Mouse (Mus musculus): ENCODE measurements around the gene Lyar. TPM values are rescaled to one million over a fixed set of nuclear protein-coding genes. Genes with fewer than 3 reads are reported as not detected.

The Lyar gene
- polyA plus RNA-seq, 2 experiments, result 44.6 to 64.2 TPM

DNA sequence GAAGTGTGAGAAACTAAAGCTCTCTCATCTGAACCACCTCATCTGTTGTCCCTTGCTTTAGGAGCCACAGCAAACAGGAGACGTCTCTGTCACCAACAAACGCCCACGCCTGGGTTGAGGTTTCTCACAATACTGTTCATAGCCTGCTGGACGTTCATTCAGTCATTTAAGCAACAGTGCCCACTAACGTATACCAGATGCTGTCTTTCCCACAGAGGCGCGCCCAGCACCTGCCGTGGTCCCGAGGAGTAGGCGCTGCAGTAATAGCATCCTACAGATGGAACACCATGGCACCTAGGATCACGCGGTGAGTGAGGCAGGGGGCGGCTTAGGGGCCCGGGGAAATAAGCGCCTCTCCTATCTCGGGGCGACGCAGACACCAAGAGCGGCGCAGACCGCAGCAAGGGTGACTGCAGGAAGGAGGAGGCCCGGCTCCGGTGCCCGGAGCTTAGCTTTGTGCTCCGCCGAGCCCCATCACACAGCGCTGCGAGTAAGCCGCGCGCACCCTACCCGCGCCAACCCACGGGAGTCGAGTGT lies 431 bp upstream of the Lyar start:
- peak overlapping the region; percentile 80 for H3K9ac ChIP-seq (replicated peaks)
- TF ChIP-seq EP300 (IDR thresholded peaks at IDR 0.05; ENCODE audit: low read depth) (no peak), CTCF (IDR thresholded peaks at IDR 0.05; ENCODE audit: low read depth) (0 out of 2 replicates have a peak, but pooled peaks have one; percentile 6)
- peak overlapping the region; percentile 0; the same call in 1 of the 2 replicates for H3K27ac ChIP-seq
- 1% methylated on average over 35 of the region's 35 CpGs for WGBS (ENCODE audit: insufficient replicate concordance)
- H3K27me3 ChIP-seq (ENCODE audit: control insufficient read depth, insufficient read depth, low read length), result no peaks in the 10 kb centered on the region
- peak overlapping the region; percentile 95 for H3K4me2 ChIP-seq (ENCODE audit: low read depth)
- no peak for DNase-seq (ENCODE audit: low read depth in 3 of 3, low spot score in 3 of 3)
- H3K4me3 ChIP-seq (ENCODE audit: insufficient read depth in 1 of 2, low read depth in 2 of 2, low read length in 2 of 2), result peak overlapping the region; percentile 92 to 93
- no peaks in the 10 kb centered on the region for H3K9me3 ChIP-seq (ENCODE audit: control insufficient read depth, low read length)
- no peaks in the 10 kb centered on the region for H3K36me3 ChIP-seq (replicated peaks; ENCODE audit: control insufficient read depth, insufficient read depth, low read depth)
- ATAC-seq (ENCODE audit: insufficient read depth), result peak; percentile 69
- H3K4me1 ChIP-seq (replicated peaks; ENCODE audit: control insufficient read depth in 2 of 2, insufficient read depth in 2 of 2, low read length in 1 of 2), result peaks cover 14 to 16% of the 10 kb centered on the region in 2 experiments; a peak in 3 of 4 replicates

DNA sequence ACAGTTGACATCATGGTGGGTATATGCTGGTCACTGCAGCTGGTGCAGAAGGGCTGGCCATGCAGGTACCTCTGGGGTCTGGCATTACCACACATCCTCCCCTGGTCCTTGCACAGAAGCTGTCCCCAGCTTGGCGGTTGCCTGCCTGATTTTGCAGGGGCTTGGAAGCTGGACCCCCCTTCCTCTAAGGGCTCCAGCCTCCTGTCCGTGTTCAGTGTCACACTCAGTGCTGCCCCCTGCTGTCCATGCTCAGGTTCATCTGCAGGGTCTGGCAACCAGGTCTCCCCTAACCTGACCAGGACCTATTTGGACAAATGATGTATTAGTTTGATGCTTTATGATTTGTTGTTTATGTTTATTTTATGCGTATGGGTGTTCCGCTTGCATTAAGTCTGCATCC lies 15.2 kb downstream of the Lyar start:
- TF ChIP-seq CTCF (IDR thresholded peaks at IDR 0.05; ENCODE audit: low read depth) (peak; percentile 89), EP300 (IDR thresholded peaks at IDR 0.05; ENCODE audit: low read depth) (no peak)
- Histone ChIP-seq H3K27me3 (ENCODE audit: control insufficient read depth, insufficient read depth, low read length) (no peaks in the 10 kb centered on the region), H3K9ac (replicated peaks) (no peak overlapping the region), H3K9me3 (ENCODE audit: control insufficient read depth, low read length) (no peaks in the 10 kb centered on the region), H3K4me1 (replicated peaks; ENCODE audit: control insufficient read depth in 2 of 2, insufficient read depth in 2 of 2, low read length in 1 of 2) (no peaks in the 10 kb centered on the region), H3K27ac (no peak overlapping the region), H3K4me3 (ENCODE audit: insufficient read depth in 1 of 2, low read depth in 2 of 2, low read length in 2 of 2) (no peak overlapping the region), H3K36me3 (replicated peaks; ENCODE audit: control insufficient read depth, insufficient read depth, low read depth) (peaks cover 7% of the 10 kb centered on the region), H3K4me2 (ENCODE audit: low read depth) (no peak overlapping the region)
- 52% methylated on average over 4 of the region's 4 CpGs for WGBS (ENCODE audit: insufficient replicate concordance)
- ATAC-seq (ENCODE audit: insufficient read depth), result peak; percentile 15; the same call in 1 of the 2 replicates
- no peak for DNase-seq (ENCODE audit: low read depth in 3 of 3, low spot score in 3 of 3)

DNA sequence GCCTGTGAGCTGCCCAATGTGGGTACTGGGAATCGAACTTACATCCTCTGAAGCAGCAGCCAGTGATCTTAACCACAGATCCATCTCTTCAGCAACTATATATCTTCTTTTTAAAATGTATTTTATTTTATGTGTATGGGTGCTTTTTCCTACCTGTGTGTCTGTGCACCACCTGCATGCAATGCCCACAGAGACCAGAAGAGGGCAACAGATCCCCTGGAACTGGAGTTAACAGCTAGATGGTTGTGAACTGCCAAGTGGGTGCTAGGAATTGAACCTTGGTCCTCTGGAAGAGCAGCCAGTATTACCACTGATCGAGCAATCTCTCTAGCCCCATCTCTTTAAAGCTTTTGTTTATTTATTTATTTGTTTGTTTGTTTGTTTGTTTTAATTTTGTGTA lies 16.4 kb downstream of the Lyar start:
- Histone ChIP-seq H3K27ac (no peak overlapping the region), H3K4me2 (ENCODE audit: low read depth) (no peak overlapping the region), H3K36me3 (replicated peaks; ENCODE audit: control insufficient read depth, insufficient read depth, low read depth) (peaks cover 5% of the 10 kb centered on the region), H3K9me3 (ENCODE audit: control insufficient read depth, low read length) (no peaks in the 10 kb centered on the region), H3K9ac (replicated peaks) (no peak overlapping the region), H3K4me3 (ENCODE audit: insufficient read depth in 1 of 2, low read depth in 2 of 2, low read length in 2 of 2) (no peak overlapping the region), H3K27me3 (ENCODE audit: control insufficient read depth, insufficient read depth, low read length) (no peaks in the 10 kb centered on the region), H3K4me1 (replicated peaks; ENCODE audit: control insufficient read depth in 2 of 2, insufficient read depth in 2 of 2, low read length in 1 of 2) (0 out of 4 replicates have a peak, but pooled peaks cover 0 to 4% of the 10 kb centered on the region in 2 experiments)
- WGBS (ENCODE audit: insufficient replicate concordance), result 64% methylated on average over 2 of the region's 2 CpGs
- ATAC-seq (ENCODE audit: insufficient read depth) (no peak), DNase-seq (ENCODE audit: low read depth in 3 of 3, low spot score in 3 of 3) (no peak)
- TF ChIP-seq CTCF (IDR thresholded peaks at IDR 0.05; ENCODE audit: low read depth) (peak; percentile 62), EP300 (IDR thresholded peaks at IDR 0.05; ENCODE audit: low read depth) (no peak)

DNA sequence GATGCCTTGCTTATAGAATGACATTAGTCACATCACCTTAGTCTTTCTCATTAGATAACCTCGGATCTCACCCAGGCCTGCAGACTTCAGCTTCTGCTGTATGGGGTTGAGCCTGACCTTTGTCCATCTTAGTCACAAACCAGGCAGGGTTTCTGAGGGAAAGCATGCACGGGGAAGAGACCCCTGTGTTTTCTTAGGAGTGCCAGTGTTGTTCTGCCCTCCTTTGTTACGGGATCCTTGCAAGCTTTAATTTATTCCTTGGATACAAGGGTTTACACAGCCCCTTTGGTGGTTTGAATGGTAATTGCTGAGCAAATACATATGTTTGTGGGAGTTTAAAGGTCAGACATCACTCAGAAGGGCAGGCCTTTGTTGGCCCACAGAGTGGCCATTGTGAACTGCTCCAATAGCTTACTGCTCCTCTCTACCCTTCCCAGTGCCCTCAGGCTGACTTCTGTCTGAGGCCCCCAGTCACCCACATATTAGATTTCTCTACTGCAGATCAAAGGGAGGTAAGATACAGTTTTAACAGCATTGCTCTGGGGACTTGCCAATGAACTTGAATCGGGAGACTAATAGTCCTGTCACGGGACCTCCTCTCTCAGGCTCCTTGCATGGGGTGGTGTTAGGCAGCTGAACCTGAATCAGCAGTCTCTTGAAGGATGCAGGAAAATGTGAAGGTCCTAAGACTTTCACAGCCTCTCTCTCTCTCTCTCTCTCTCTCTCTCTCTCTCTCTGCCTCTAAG lies 20.6 kb downstream of the Lyar start:
- no peak for DNase-seq (ENCODE audit: low read depth in 3 of 3, low spot score in 3 of 3)
- H3K4me2 ChIP-seq (ENCODE audit: low read depth), result no peak overlapping the region
- H3K9me3 ChIP-seq (ENCODE audit: control insufficient read depth, low read length), result no peaks in the 10 kb centered on the region
- no peaks in the 10 kb centered on the region for H3K27me3 ChIP-seq (ENCODE audit: control insufficient read depth, insufficient read depth, low read length)
- H3K4me3 ChIP-seq (ENCODE audit: insufficient read depth in 1 of 2, low read depth in 2 of 2, low read length in 2 of 2), result no peak overlapping the region
- TF ChIP-seq CTCF (IDR thresholded peaks at IDR 0.05; ENCODE audit: low read depth), result no peak
- H3K36me3 ChIP-seq (replicated peaks; ENCODE audit: control insufficient read depth, insufficient read depth, low read depth), result no peaks in the 10 kb centered on the region
- H3K27ac ChIP-seq, result no peak overlapping the region
- H3K4me1 ChIP-seq (replicated peaks; ENCODE audit: control insufficient read depth in 2 of 2, insufficient read depth in 2 of 2, low read length in 1 of 2), result 0 out of 4 replicates have a peak, but pooled peaks cover 0 to 4% of the 10 kb centered on the region in 2 experiments
- ATAC-seq (ENCODE audit: insufficient read depth), result no peak
- no peak overlapping the region for H3K9ac ChIP-seq (replicated peaks)
- 48% methylated on average over 5 of the region's 5 CpGs for WGBS (ENCODE audit: insufficient replicate concordance)

DNA sequence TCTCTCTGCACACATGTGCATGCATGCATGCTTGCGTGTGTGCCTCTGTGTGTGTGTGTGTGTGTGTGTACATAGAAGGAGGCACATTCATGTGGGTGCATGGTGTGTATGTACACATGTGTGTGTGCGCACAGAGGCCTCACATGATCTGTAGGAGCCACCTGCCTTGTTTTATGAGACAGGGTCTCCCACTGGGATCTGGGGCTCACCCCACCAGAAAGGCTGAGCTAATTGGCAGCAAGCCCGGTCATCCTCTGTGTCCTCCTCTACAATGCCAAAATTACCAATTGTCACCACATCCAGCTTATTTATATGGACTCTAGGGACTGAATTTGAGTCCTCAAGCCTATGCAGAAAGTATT lies 21.2 kb downstream of the Lyar start:
- Histone ChIP-seq H3K4me2 (ENCODE audit: low read depth) (no peak overlapping the region), H3K9ac (replicated peaks) (no peak overlapping the region), H3K27me3 (ENCODE audit: control insufficient read depth, insufficient read depth, low read length) (no peaks in the 10 kb centered on the region), H3K9me3 (ENCODE audit: control insufficient read depth, low read length) (no peaks in the 10 kb centered on the region), H3K27ac (no peak overlapping the region), H3K4me3 (ENCODE audit: insufficient read depth in 1 of 2, low read depth in 2 of 2, low read length in 2 of 2) (no peak overlapping the region), H3K4me1 (replicated peaks; ENCODE audit: control insufficient read depth in 2 of 2, insufficient read depth in 2 of 2, low read length in 1 of 2) (0 out of 4 replicates have a peak, but pooled peaks cover 0 to 4% of the 10 kb centered on the region in 2 experiments), H3K36me3 (replicated peaks; ENCODE audit: control insufficient read depth, insufficient read depth, low read depth) (no peaks in the 10 kb centered on the region)
- WGBS (ENCODE audit: insufficient replicate concordance), result 65% methylated on average over 3 of the region's 3 CpGs
- DNase-seq (ENCODE audit: low read depth in 3 of 3, low spot score in 3 of 3) (no peak), ATAC-seq (ENCODE audit: insufficient read depth) (no peak)
- no peak for TF ChIP-seq EP300 (IDR thresholded peaks at IDR 0.05; ENCODE audit: low read depth)
- TF ChIP-seq CTCF (IDR thresholded peaks at IDR 0.05; ENCODE audit: low read depth), result no peak
